Mouse (Mus musculus) ES-CJ7 (cell line): ENCODE data around the gene Htr1a.

Source experiments
- DNase-seq: peaks from one replicate; pipeline ENCODE4 v3.0.0; 2011; ENCODE audit warnings: low read depth, low spot score

Gene Htr1a

GRCm38 (mm10) chr13:105443339-105443738, at the start of gene Htr1a:
Gene Htr1a, plus strand, starts transcription at chr13:105443639.
- DNase-seq, result peak; percentile 5

DNA sequence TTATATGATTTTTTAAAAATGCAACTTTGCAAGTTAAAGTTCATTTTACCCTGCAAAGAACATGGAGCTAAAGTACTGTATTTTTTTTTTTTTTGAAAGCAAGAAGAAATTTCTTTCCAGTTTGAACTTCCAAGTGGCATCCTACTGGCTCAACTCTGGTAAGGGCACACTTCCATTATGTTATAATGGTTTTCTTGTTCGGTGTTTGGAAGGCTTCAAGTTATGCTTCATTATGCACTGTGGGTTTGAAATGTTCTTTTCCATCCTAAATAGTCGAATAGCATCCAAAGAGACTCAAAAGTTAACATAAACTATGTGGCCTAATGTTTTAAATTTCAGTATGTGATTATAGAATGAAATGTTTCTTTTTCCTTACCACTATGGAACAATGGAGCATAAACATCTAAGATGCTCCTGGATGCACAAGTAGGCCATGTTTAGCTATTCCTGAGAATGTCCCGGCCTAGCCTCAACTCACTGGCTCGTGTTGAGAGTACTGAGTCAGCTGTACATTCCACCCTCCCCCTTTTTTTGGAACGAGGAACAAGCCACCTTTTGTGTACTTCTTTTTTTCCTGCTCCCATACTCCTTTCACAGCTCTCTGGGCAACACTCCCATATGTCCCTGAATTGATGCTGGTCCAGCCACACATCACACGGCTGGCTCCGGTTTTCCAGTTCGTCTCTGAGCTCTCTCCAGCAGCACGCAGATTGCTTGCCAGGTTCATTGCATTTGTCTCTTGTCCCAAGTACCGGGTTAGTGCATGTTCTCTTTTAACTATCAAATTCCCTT, 31.7 kb upstream of the Htr1a start:
- DNase-seq, result no peak

DNA sequence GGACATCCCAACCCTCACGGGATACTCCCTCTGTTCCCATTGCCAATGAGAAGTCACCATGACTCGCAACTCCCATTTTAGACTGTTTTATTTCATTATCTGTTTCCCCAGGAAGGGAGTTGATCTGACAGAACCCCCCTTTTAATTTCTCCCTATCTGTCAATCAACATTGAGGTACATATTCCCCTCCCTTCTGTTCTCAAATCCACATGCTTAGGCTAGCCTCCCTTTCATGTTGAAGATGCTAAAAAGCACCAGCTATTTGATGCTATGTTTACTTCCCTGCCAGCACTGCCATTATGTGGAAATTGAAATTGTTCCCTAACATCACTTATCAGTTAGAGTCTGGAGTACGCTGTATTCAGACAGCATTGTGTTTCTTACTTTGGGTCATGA, 31.1 kb upstream of the Htr1a start:
- no peak for DNase-seq

- no peak for DNase-seq
These were observed 10.3 kb upstream of the Htr1a start for GRCm38 (mm10) chr13:105433141-105433540.

GRCm38 (mm10) chr13:105433630-105434029, 9.8 kb upstream of the Htr1a start:
- no peak for DNase-seq

- DNase-seq, result peak; percentile 69
These were observed 863 bp upstream of the Htr1a start for GRCm38 (mm10) chr13:105442576-105442975.

- DNase-seq, result peak; percentile 45
These were observed 415 bp downstream of the Htr1a start for GRCm38 (mm10) chr13:105443871-105444237.

DNA sequence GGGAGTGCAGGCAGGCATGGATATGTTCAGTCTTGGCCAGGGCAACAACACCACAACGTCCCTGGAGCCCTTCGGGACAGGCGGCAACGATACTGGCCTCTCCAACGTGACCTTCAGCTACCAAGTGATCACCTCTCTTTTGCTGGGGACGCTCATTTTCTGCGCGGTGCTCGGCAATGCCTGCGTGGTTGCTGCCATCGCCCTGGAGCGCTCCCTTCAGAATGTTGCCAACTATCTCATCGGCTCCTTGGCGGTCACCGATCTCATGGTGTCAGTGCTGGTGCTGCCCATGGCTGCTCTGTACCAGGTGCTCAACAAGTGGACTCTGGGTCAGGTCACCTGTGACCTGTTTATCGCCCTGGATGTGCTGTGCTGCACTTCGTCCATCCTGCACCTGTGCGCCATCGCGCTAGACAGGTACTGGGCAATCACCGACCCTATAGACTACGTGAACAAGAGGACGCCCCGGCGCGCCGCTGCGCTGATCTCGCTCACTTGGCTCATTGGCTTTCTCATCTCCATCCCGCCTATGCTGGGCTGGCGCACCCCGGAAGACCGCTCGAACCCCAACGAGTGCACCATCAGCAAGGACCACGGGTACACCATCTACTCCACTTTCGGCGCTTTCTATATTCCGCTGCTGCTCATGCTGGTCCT, 927 bp downstream of the Htr1a start:
- DNase-seq, result peak; percentile 26

DNA sequence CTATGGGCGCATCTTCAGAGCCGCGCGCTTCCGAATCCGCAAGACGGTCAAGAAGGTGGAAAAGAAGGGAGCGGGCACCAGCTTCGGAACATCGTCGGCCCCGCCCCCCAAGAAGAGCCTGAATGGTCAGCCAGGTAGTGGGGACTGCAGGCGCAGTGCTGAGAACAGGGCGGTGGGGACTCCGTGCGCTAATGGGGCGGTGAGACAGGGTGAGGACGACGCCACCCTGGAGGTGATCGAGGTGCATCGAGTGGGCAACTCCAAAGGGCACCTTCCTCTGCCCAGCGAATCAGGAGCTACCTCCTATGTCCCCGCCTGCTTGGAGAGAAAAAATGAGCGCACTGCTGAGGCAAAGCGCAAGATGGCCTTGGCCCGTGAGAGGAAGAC, 1.4 kb downstream of the Htr1a start:
- DNase-seq, result no peak

DNA sequence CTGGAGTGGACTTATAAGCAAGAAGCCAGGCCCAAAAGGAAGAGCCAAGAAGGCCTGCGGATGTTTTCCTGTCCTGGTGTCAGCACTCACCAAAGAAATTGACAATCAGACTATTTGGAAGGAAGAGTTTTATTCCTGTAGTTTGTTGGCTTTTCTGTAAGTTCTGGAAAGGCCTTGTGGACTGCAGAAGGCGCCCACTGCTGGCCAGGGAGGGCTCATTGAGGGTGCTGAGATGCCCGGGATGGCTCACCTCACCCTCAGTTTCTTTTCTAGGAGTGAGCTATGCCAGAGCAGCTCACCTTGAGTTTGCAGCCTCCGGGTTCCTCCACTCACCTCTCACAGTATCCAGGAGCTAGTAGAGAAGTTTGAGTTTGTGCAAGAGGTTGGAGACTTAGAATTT, 2.8 kb downstream of the Htr1a start:
- DNase-seq, result peak; percentile 6

GRCm38 (mm10) chr13:105447695-105448094, 4.3 kb downstream of the Htr1a start:
- no peak for DNase-seq

GRCm38 (mm10) chr13:105451536-105451935, 8.1 kb downstream of the Htr1a start:
- no peak for DNase-seq
